Mouse (Mus musculus) heart, adult 2 months (tissue): ENCODE results near the gene Olfr1417. TPM values are rescaled to one million over a fixed set of nuclear protein-coding genes. Genes with fewer than 3 reads are reported as not detected.
A peak's percentile ranks its signal among the peaks of the same experiment; 100 is the strongest.

Experiments used
- DNase-seq, 2 experiments: peaks; one replicate each; pipeline ENCODE4 v3.0.0; 2021
- H3K27ac ChIP-seq: fragments of 200-600 bp; 2 replicates; pipeline ENCODE4 v1.8.1; 2022
- H3K27me3 ChIP-seq: fragments of 200-500 bp; 2 replicates; pipeline ENCODE4 v1.6.1; 2012; ENCODE audit warnings: mild to moderate bottlenecking, low read length, inconsistent platforms, mixed read lengths; ENCODE audit not compliant: control insufficient read depth, insufficient read depth
- H3K36me3 ChIP-seq: fragments of 200-500 bp; 2 replicates; pipeline ENCODE4 v1.6.1; 2012; ENCODE audit warnings: low read length, inconsistent platforms; ENCODE audit not compliant: control insufficient read depth, insufficient read depth
- H3K4me1 ChIP-seq: fragments of 200-500 bp; 2 replicates; pipeline ENCODE4 v1.6.1; 2011; ENCODE audit warnings: low read length; ENCODE audit not compliant: control insufficient read depth, insufficient read depth
- H3K4me3 ChIP-seq: fragments of 200-600 bp; 2 replicates; pipeline ENCODE4 v1.8.1; 2022
- H3K79me2 ChIP-seq: fragments of 200-500 bp; replicated peaks from 2 replicates; pipeline ENCODE4 v1.6.1; 2012; ENCODE audit warnings: mild to moderate bottlenecking, inconsistent platforms, low read length, moderate library complexity, mixed read lengths; ENCODE audit not compliant: control insufficient read depth, insufficient read depth
- H3K9ac ChIP-seq: fragments of 200-500 bp; 2 replicates; pipeline ENCODE4 v1.6.1; 2012; ENCODE audit warnings: low read depth, mild to moderate bottlenecking, control low read depth, inconsistent platforms, low read length, mixed read lengths
- CTCF ChIP-seq: fragments of 200-600 bp; IDR thresholded peaks from 2 replicates; pipeline ENCODE4 v1.8.1; 2022; ENCODE audit warnings: antibody characterized with exemption, mild to moderate bottlenecking, moderate library complexity
- EP300 ChIP-seq: fragments of 200-500 bp; IDR thresholded peaks from 2 replicates; pipeline ENCODE4 v1.6.1; 2011; ENCODE audit warnings: low read depth, low read length, control low read depth; ENCODE audit not compliant: insufficient read depth
- POLR2A ChIP-seq: fragments of 200-500 bp; IDR thresholded peaks from 2 replicates; pipeline ENCODE4 v1.6.1; 2011; ENCODE audit warnings: mild to moderate bottlenecking, low read depth, low read length, control low read depth; ENCODE audit not compliant: insufficient read depth
- WGBS: fragments of 180-500 bp; shearing (Covaris S2); methylation state at CpG from one replicate; pipeline ENCODE4 v1.1.7; 2018; 5-methylcytosine and 5-hydroxymethylcytosine counted together
- intact Hi-C: fragments of 180-260 bp; cut with DNase I; formaldehyde crosslinking; loops from one replicate; pipeline ENCODE4 v1.15.1; 2025
- polyA plus RNA-seq: library from polyadenylated mRNA; depleted of rRNA; stranded (reverse); fragments of >200 nt; gene quantifications from 2 replicates; pipeline ENCODE4 v1.2.3, GENCODE M21; 2012
- total RNA-seq, 2 experiments: library from RNA; stranded (reverse); gene quantifications; 2 replicates each; pipeline ENCODE4 v1.2.3; 2021

Olfr1417 gene
- total and polyA plus RNA-seq, 3 experiments, result not detected

DNA sequence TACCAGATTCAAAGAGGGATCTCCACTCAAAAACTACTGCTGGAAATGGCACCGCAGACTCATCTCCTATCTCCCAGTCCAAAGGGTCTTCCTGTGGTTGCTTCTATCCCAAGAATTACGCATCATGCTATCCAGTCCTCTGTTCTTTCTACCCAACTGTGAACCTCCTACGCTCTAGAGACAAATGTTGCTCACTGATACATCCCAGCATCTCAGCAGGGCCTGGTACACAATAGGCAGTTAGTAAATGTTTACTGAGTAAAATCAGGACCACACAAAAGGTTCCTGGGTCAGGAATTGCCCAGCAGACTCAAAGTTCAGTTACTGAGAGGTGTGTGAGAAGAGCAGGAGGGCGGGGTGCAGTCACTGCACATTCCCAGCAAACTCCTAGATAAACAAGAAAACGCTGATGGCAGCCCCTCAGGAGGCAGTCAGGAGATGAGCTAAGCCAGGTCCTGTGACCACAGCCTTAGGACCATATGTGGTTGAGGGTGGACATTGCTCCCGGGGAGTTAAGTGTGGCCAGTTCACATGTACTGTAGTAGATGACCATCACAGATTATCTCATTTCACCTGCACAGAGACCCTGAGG, 24.2 kb downstream of the Olfr1417 start:
- no peak overlapping the region for H3K9ac ChIP-seq
- no peaks in the 10 kb centered on the region for H3K27me3 ChIP-seq
- no peak for TF ChIP-seq CTCF
- no peak for TF ChIP-seq POLR2A
- no peak for TF ChIP-seq EP300
- H3K4me3 ChIP-seq, result no peak overlapping the region
- H3K27ac ChIP-seq, result peak overlapping the region; percentile 88
- peaks cover 14% of the 10 kb centered on the region for H3K4me1 ChIP-seq
- H3K79me2 ChIP-seq, result no peaks in the 10 kb centered on the region
- DNase-seq, result no peak
- intact Hi-C loops, result loop anchor here (2.0 to 10.0 kb wide), 2 partner anchors 98 to 190 kb away; partner anchors contain the start of gene Patl1
- peaks cover 12% of the 10 kb centered on the region for H3K36me3 ChIP-seq
- 76% methylated on average over 6 of the region's 6 CpGs for WGBS

GRCm38 (mm10) chr19:11813649-11814048, 25.4 kb downstream of the Olfr1417 start:
- peaks cover 15% of the 10 kb centered on the region for H3K4me1 ChIP-seq
- H3K4me3 ChIP-seq, result no peak overlapping the region
- H3K27me3 ChIP-seq, result no peaks in the 10 kb centered on the region
- H3K27ac ChIP-seq, result peak overlapping the region; percentile 88
- peak; percentile 56; the same call in 1 of the 2 replicates for TF ChIP-seq POLR2A
- TF ChIP-seq CTCF, result no peak
- peak; percentile 93 for TF ChIP-seq EP300
- peak; percentile 47 to 55 for DNase-seq
- H3K9ac ChIP-seq, result no peak overlapping the region
- WGBS, result 22% methylated on average over 8 of the region's 8 CpGs
- peaks cover 12% of the 10 kb centered on the region for H3K36me3 ChIP-seq
- H3K79me2 ChIP-seq, result no peaks in the 10 kb centered on the region
- intact Hi-C loops, result loop anchor here (2.0 to 10.0 kb wide), 2 partner anchors 99 to 191 kb away; partner anchors contain the start of gene Patl1

- Histone ChIP-seq H3K27ac (peak overlapping the region; percentile 88), H3K9ac (no peak overlapping the region), H3K79me2 (no peaks in the 10 kb centered on the region), H3K36me3 (peaks cover 12% of the 10 kb centered on the region), H3K27me3 (no peaks in the 10 kb centered on the region), H3K4me1 (peaks cover 15% of the 10 kb centered on the region), H3K4me3 (no peak overlapping the region)
- 59% methylated on average over 4 of the region's 4 CpGs for WGBS
- DNase-seq, result no peak
- TF ChIP-seq EP300 (no peak), CTCF (no peak), POLR2A (no peak)
- intact Hi-C loops, result loop anchor here (10.0 kb wide), 1 partner anchor 192 kb away; no protein-coding TSS in a partner anchor
Measured at GRCm38 (mm10) chr19:11813136-11813535, 25.9 kb downstream of the Olfr1417 start.

DNA sequence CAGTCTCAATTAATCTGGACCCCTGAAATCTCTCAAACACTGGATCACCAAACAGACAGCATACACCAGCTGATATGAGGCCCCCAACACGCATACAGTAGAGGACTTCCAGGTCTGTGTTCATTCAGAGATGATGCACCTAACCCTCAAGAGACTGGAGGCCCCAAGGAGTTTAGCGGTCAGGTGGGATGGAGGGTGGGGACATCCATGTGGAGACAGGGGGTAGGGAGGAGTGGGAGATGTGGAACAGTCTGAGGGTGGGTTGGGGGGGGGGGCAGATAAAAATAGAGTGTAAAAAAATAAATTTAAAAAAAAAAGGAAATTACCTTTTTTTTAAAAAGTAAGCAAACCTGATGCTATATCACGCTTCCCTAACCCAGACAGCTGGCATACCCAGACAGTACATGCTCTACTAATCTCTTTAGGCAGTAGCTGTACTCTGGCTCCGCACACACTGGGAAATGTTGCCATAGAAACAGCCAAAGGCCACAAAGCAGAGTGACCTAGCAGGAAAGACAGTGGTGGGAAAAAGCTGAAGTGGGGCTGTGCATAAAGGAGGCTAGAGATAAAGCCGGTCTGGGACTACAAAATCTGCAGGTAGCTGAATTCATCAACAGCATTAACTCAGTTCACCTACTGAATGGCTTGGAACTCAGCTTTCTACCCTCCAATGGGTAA, 27.2 kb downstream of the Olfr1417 start:
- WGBS, result 56% methylated on average over 5 of the region's 5 CpGs
- Histone ChIP-seq H3K9ac (no peak overlapping the region), H3K4me3 (no peak overlapping the region), H3K79me2 (0 out of 2 replicates have a peak, but pooled peaks cover 1% of the 10 kb centered on the region), H3K36me3 (peaks cover 22% of the 10 kb centered on the region), H3K4me1 (peaks cover 19% of the 10 kb centered on the region), H3K27me3 (no peaks in the 10 kb centered on the region), H3K27ac (peak overlapping the region; percentile 51)
- TF ChIP-seq POLR2A (no peak), CTCF (no peak), EP300 (no peak)
- intact Hi-C loops, result loop anchor here (10.0 kb wide), 1 partner anchor 193 kb away; no protein-coding TSS in a partner anchor
- no peak for DNase-seq

DNA sequence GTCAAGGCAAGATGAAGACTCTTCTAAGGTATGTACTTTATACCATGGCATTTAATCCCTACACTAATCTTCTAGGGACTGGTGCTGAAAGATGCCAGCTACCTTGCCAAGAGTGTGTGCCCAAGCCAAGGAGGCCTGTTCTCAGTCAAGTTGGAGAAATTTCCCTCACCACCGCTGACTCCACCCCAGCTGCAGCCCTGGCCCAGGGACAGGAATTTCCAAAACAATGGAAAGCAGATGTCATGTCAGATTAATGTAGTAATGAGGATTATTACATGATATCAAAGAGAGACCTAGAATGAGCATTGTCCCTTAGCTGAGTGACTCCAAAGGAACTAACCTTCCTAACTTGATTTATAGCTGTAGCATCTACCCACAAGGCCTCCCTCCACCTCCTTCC, 28.2 kb downstream of the Olfr1417 start:
- H3K9ac ChIP-seq, result no peak overlapping the region
- peak overlapping the region; percentile 74 for H3K27ac ChIP-seq
- 17% methylated on average over 1 of the region's 1 CpGs for WGBS
- no peak overlapping the region; the same call in 1 of the 2 replicates for H3K4me3 ChIP-seq
- intact Hi-C loops, result loop anchor here (10.0 kb wide), 1 partner anchor 194 kb away; no protein-coding TSS in a partner anchor
- TF ChIP-seq EP300 (peak; percentile 53; the same call in 1 of the 2 replicates), CTCF (no peak), POLR2A (no peak)
- peak; percentile 42 to 46 for DNase-seq
- H3K27me3 ChIP-seq, result no peaks in the 10 kb centered on the region
- H3K36me3 ChIP-seq, result peaks cover 23% of the 10 kb centered on the region
- peaks cover 19% of the 10 kb centered on the region for H3K4me1 ChIP-seq
- H3K79me2 ChIP-seq, result 0 out of 2 replicates have a peak, but pooled peaks cover 1% of the 10 kb centered on the region
